Mouse (Mus musculus) embryo, embryonic 10.5 days (tissue): ENCODE results near the gene 1700013F07Rik.
A peak's percentile ranks its signal among the peaks of the same experiment; 100 is the strongest.
"Not testable (repeated sequence)": the region's sequence is repeated elsewhere in the genome, so short reads cannot be mapped to it uniquely, and the experiment has no call there.

Experiments
- DNase-seq: peaks from one replicate; pipeline ENCODE4 v3.0.0-alpha.2; 2015; ENCODE audit warnings: low spot score

Gene 1700013F07Rik

GRCm38 (mm10) chr3:108554111-108554561 lies 20.2 kb downstream of the 1700013F07Rik start:
- peak; percentile 63 for DNase-seq

GRCm38 (mm10) chr3:108554587-108555312 lies 20.8 kb downstream of the 1700013F07Rik start:
- peak; percentile 98 for DNase-seq

GRCm38 (mm10) chr3:108557888-108558287 lies 23.9 kb downstream of the 1700013F07Rik start:
- DNase-seq, result no peak

GRCm38 (mm10) chr3:108562133-108562730 lies 28.3 kb downstream of the 1700013F07Rik start, which contains the start of gene Tmem167b:
Gene Tmem167b (minus strand): TSS chr3:108562466.
- DNase-seq, result peak; percentile 100

GRCm38 (mm10) chr3:108562777-108563271 lies 28.9 kb downstream of the 1700013F07Rik start:
- peak; percentile 65 for DNase-seq

- peak; percentile 93 for DNase-seq
Measured at GRCm38 (mm10) chr3:108563309-108563708, 29.4 kb downstream of the 1700013F07Rik start.

GRCm38 (mm10) chr3:108567990-108568877 lies 34.3 kb downstream of the 1700013F07Rik start:
- peak; percentile 78 for DNase-seq

- not testable (repeated sequence) for DNase-seq
Measured at GRCm38 (mm10) chr3:108569636-108570035, 35.7 kb downstream of the 1700013F07Rik start.

- DNase-seq, result no peak
Measured at GRCm38 (mm10) chr3:108570813-108571212, 36.9 kb downstream of the 1700013F07Rik start.

GRCm38 (mm10) chr3:108571443-108572294 lies 37.7 kb downstream of the 1700013F07Rik start, which contains the start of gene Taf13:
Gene Taf13 (plus strand): TSS chr3:108571698.
- peak; percentile 98 for DNase-seq

GRCm38 (mm10) chr3:108572309-108573010 lies 38.5 kb downstream of the 1700013F07Rik start:
- DNase-seq, result peak; percentile 2

GRCm38 (mm10) chr3:108574018-108574417 lies 40.1 kb downstream of the 1700013F07Rik start:
- DNase-seq, result no peak

GRCm38 (mm10) chr3:108584580-108584979 lies 50.6 kb downstream of the 1700013F07Rik start:
- DNase-seq, result no peak

- no peak for DNase-seq
Measured at GRCm38 (mm10) chr3:108588446-108588845, 54.5 kb downstream of the 1700013F07Rik start.

- DNase-seq, result peak; percentile 97
Measured at GRCm38 (mm10) chr3:108590786-108591529, 57.0 kb downstream of the 1700013F07Rik start, which contains the start of gene Wdr47. Gene Wdr47 (plus strand): TSS chr3:108591279.

- peak; percentile 41 for DNase-seq
Measured at GRCm38 (mm10) chr3:108591530-108592522, 57.9 kb downstream of the 1700013F07Rik start.
